Mouse (Mus musculus) gastrocnemius, postnatal 25 days (tissue): ENCODE measurements around the gene Syne3. TPM values are rescaled to one million over a fixed set of nuclear protein-coding genes. Genes with fewer than 3 reads are reported as not detected.
A peak's percentile ranks its signal among the peaks of the same experiment; 100 is the strongest.

ENCODE experiments used
- DNase-seq: peaks from one replicate; pipeline ENCODE4 v3.0.0; 2022
- long read RNA-seq, 2 experiments: library from polyadenylated mRNA; stranded (forward); transcript quantifications; one replicate each; pipeline ENCODE4 v2.0.0; 2021
- total RNA-seq, 2 experiments: library from RNA; stranded (reverse); gene quantifications; 1 replicate in 1 of 2; 2 replicates in 1 of 2; pipeline ENCODE4 v1.2.3; 2021

The Syne3 gene
- total RNA-seq, result 1 to 10 TPM; 3.2 to 4.6 TPM
- long read RNA-seq, experiment 1, result 0 reads
- long read RNA-seq, experiment 2, result 0 reads

DNA sequence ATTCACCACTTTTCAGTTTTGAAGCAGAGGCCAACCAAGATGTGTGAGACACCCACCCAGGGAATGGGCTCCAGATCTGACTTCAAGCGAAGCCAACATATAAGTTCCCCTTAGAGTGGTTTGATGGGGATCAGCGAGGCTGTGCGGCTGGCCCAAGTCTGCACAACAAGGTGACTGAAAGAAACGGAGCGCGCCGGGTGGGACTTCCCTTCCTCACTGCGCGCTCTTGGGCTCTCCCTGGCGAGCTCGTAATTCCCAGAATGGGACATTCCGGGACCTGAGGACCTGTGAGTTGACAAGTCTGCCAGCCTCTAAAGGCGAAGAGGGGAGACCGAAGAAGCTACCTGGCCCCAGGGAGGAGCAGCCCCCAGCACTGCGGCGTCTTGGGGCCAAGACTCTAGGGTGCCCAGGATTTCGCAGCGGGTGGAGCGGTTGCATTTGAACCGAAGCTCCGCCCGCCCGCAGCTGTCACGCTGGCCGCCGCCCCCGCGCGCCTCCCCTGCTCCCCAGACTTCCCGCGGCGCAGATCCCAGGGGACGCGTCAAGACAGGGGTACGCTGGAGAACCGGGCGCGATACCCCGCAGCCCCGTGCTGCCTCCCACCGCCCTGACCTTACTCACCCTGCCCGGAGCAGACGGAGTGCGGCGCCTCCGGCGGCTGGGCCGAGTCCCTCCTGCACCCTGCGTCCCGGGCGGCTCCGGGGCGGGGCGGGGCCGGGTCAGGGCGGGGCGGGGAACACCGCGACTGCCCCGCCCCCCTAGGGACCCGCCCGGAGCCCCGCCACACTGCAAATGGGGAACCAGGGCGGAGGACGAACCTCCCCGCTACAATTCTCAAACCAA lies at the start of gene Syne3:
TSS of gene Syne3 (minus strand) at position 440 of the 843 bp plus-strand sequence.
- peak; percentile 79 for DNase-seq

DNA sequence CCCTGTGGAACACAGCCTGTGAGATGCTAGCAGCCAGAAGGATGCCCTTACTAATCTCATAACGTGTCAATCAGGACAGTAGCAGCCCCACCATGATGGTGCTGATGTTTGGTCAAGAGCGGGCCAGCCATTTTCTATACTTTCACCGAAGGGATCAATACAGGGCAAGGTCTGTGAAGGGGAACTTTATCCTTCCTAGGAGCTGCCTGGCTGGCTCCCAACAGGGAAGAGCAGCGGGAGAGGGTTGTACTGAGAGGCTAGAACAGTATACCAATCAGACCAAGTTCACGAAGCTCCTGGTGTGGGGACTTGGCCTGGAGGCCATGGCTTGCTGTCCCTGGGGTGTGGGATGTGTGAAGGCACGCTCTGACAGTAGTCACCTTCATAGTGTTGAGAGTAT lies 45.7 kb upstream of the Syne3 start:
- DNase-seq, result no peak

DNA sequence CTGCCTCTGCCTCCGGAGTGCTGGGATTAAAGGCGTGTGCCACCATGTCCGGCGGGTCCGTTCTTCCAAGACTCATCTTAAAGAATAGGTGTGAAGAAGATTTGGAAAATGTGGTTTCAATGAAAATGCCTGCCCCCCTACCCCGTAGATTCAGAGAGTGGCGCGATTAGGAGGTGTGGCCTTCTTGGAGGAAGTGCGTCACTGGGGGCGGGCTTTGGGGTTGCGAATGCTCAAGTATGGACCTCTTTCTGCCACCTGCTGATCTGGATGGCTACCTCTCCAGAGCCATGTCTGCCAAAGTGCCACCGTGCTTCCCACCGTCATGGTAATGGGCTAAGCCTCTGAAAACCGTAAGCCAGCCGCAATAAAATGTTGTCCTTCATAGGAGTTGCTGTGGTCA lies 44.4 kb upstream of the Syne3 start:
- DNase-seq, result no peak

GRCm38 (mm10) chr12:105050898-105051297 lies 41.3 kb upstream of the Syne3 start:
- no peak for DNase-seq

DNA sequence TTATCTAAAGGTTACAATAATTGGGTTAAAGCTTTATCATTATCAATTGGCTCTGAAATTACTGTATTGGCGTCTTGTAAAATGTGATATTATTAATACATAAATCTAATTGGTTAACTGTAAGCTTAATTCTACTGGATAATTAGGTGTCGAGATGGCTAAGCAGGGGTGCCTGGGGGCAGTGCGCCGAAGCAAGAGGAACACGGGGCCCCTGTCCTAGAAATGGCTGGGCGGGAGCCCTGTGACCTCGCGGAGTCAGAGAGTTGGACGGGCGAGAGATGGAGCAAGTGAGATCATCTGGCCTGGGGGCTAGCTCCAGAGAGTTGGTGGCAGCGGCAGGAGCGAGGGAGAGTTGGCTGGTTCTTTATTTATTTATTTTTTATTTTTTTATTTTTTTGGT lies 40.2 kb upstream of the Syne3 start:
- no peak for DNase-seq

DNA sequence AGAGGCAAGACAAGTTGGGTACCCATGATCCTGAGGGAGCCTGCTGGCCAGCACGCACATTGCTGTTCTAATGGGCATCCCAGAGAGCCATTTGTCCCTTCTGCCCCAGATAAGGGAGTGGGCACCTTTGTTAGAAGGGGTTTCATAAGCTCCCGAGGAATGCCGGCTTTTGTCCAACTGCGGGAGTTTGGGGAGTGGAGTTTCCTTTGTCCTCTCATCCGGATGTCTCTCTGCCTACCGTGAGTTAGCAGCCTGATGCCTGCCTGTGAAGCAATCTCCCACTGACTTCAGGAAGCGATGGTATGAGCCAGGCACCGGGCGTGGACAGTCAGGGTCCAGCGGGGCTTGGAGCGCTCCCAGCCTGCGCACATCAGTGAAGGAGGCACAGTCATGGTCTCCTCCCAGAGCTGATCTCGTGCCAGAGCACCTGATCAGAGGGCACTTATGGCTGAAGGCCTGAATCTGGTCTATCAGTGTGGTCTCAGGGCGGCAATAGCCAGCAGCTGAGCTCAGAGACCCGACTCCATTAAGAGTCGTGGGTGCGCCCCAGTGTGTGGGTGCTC lies 38.8 kb upstream of the Syne3 start:
- DNase-seq, result no peak

GRCm38 (mm10) chr12:105044775-105045174 lies 35.2 kb upstream of the Syne3 start:
- no peak for DNase-seq

DNA sequence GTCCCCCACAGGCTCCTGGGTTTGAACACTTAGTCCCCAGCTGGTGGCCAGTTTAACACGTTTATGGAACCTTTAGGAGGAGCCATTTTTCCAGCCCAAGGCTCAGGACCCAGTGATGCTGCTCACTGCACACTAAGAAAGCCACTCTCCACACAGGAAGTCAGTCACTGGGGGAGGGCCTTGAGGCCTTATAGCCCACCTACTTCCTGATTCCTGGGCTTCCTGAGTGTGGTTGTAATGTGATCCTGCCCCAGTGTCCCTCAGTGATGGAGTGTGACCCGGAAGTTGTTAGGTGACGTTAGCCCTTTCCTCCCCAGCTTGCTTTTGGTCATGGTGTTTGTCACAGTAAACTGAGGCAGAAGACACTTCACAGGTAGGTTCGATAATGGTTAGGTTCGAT lies 33.5 kb upstream of the Syne3 start:
- no peak for DNase-seq

DNA sequence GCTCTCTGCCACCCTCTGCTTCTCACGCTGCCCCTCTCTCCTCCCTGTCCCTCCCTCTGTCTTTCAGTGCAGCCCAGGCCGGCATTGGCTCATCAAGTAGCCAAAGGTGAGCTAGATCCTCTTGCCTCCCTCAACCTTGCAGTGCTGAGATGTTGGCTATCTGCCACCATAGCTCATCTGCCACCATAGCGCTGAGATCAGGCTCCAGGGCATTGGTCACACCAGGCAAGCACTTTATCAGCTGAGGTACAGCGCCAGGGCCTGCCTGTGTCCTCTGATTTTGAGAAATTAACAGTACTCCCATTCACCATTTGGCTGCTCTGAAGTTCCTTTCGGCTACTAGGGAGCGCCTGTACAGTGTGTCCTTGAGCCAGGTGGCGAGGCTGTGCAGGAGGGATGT lies 31.3 kb upstream of the Syne3 start:
- no peak for DNase-seq

GRCm38 (mm10) chr12:105039578-105040289 lies 30.1 kb upstream of the Syne3 start:
- no peak for DNase-seq

DNA sequence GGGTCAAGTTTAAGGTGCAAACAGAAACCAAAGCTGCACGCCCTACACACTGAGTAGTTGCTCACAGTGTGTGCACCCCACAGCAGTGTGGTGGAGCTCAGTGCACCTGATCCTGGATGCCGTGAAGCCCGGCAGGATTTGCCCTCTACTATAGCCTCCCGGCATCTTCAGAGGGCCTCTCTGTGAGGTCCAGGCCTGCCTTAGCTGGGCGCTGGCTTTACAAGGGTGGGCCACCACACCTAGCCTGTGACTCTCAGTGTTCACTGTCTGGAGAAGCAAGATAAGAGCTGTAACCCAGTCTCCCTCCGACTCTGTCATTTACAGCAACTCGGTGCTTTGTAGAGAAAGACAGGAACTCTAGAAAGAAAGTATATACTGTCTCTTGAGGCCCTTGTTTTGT lies 29.3 kb upstream of the Syne3 start:
- no peak for DNase-seq

DNA sequence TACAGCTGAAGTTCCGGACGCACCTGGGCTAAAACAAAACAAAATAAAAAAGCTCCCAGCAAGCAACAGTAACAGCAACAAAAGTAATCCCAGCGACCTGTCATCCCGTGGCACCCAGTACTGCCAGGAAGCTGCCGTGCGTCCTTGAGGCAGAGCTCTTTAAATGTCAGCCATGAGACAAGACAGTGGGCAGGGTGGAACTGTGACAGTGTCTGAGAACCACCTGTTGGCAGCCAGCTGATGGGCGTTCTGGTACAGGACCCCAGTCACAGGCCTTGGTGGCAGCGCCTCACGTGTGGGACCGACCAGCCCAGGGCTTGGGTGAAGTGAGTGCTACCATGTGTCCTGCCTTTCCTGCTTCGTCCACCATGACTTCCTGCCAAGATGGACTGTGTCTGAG lies 28.6 kb upstream of the Syne3 start:
- no peak for DNase-seq

- DNase-seq, result no peak
Observed at GRCm38 (mm10) chr12:105034130-105034769, 24.6 kb upstream of the Syne3 start.

GRCm38 (mm10) chr12:105032832-105033775 lies 23.5 kb upstream of the Syne3 start:
- DNase-seq, result no peak

GRCm38 (mm10) chr12:105032147-105032831 lies 22.7 kb upstream of the Syne3 start, which contains the start of gene Glrx5:
Glrx5 (plus strand) TSS chr12:105032688.
- peak; percentile 100 for DNase-seq

DNA sequence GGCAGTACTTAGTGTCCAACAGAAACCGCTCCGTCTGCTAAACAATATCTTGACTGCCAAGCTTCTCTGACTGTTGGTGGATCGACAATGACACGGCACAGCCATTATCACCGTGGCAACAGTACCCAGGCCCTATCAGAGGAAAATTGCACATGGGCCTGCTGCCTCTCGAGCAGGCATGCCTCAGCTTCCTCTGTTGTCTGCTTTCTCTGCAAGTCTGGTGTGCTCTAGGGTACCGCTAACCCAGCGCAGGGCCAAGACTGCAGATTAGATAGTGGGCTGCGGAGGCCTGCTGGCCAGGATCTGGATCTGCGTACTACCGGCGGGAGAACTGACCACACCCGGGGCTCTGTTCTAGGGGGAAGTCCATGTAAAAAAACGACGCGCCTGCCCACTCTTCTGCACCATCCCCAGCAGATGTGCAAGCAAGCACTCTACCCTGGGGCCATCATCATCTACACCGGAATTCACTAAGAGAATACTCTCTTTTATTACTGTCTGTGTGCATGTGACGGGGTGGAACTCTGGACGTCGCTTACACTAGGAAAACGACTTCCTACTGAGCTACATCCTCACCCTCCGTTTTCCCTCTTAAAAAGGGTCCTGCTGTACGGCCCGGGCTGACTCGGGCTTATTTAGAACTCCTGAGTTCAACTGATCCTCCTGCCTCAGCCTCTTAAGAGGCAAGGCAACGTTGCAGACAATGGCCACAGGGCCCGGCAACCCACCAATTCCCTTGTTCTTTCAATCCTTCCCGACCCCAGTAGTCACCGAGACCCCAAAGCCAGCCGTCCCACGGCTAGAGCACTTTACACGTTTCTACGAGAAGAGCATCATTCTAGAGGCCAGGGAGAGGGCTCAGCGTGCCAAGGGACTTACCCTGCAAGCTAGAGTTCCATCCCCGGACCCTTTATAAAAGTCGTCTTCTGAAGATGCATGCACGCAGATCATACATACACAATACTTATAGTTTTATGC lies 21.8 kb upstream of the Syne3 start:
- DNase-seq, result no peak

DNA sequence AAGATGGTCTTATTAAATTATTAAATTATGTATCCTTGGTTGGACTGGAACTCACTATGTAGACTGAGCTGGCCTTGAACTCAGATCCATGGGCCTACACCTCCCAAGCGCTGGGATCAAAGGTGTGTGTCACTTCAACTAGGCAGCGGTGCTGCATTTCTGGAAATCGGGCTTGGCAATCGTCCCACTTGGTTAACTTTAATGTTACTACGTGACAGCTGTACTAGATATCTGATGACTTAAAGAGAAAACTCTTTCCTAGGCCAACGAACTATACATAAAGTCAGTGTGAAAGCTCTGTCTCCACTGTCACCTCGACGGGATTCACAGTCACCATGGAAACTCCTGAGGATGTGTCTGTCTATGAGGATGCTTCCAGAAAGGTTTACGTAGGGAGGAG lies 20.3 kb upstream of the Syne3 start:
- no peak for DNase-seq

DNA sequence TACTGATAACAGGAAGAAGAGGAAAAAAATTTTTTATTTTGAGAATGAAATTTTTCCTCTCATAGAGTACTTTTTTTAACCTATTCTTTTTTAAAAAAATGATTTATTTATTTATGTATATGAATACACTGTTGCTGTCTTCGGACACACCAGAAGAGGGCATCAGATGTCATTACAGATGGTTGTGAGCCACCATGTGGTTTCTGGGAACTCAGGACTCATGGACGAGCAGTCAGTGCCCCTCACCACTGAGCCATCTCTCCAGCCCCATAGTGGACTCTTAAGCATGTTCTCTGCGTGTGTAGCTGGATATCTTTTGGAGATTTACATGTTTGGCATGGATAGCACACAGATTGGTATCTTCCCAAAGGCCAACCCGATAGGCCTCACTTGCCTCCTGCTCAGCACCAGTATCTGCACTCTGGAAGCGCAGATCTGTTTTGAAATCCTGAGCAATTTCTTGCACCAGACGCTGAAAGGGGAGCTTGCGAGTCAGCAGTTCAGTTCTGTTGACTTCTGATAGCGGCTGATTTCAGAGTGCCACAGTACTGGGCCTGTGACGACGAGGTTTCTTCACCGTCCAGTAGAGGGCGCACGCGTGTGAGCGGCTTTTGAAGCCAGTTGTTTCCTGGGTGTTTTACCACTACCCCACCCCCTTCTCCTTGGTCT lies 17.8 kb upstream of the Syne3 start:
- peak; percentile 68 for DNase-seq
